Mouse (Mus musculus) heart, embryonic 12.5 days (tissue): ENCODE measurements around the gene Tbxa2r. TPM values are rescaled to one million over a fixed set of nuclear protein-coding genes. Genes with fewer than 3 reads are reported as not detected.

Source experiments
- ATAC-seq: fragments of 200-750 bp; cut with Nextera tagmentation; 2 replicates; pipeline ENCODE4 v1.8.0; 2017; ENCODE audit warnings: moderate TSS enrichment, moderate library complexity; ENCODE audit not compliant: insufficient number of reproducible peaks, low FRiP score
- H3K27ac ChIP-seq: fragments of 300-500 bp; sonication (generic); 2 replicates; pipeline ENCODE4 v1.5.1; 2016; ENCODE audit warnings: mild to moderate bottlenecking, moderate library complexity; ENCODE audit not compliant: poor library complexity, severe bottlenecking
- H3K27me3 ChIP-seq: fragments of 300-500 bp; sonication (generic); replicated peaks from 2 replicates; pipeline ENCODE4 v1.6.1; 2016; ENCODE audit warnings: mild to moderate bottlenecking, moderate library complexity
- H3K36me3 ChIP-seq: fragments of 300-500 bp; sonication (generic); 2 replicates; pipeline ENCODE4 v1.6.1; 2016; ENCODE audit warnings: mild to moderate bottlenecking, moderate library complexity
- H3K4me1 ChIP-seq: fragments of 300-500 bp; sonication (generic); replicated peaks from 2 replicates; pipeline ENCODE4 v1.6.1; 2016; ENCODE audit warnings: mild to moderate bottlenecking
- H3K4me2 ChIP-seq: fragments of 300-500 bp; sonication (generic); 2 replicates; pipeline ENCODE4 v1.6.1; 2016; ENCODE audit warnings: mild to moderate bottlenecking, moderate library complexity
- H3K4me3 ChIP-seq: fragments of 300-500 bp; sonication (generic); 2 replicates; pipeline ENCODE4 v1.5.1; 2016; ENCODE audit warnings: mild to moderate bottlenecking
- H3K9ac ChIP-seq: fragments of 300-500 bp; sonication (generic); 2 replicates; pipeline ENCODE4 v1.6.1; 2016; ENCODE audit warnings: mild to moderate bottlenecking, moderate library complexity
- H3K9me3 ChIP-seq: fragments of 300-500 bp; sonication (generic); replicated peaks from 2 replicates; pipeline ENCODE4 v1.6.1; 2016; ENCODE audit warnings: mild to moderate bottlenecking, moderate library complexity
- WGBS: fragments of 180-500 bp; shearing (Covaris S2); methylation state at CpG from one replicate; pipeline ENCODE4 v1.1.7; 2016; 5-methylcytosine and 5-hydroxymethylcytosine counted together
- polyA plus RNA-seq: library from polyadenylated mRNA; unstranded; fragments of >200 nt; fragmentation: Nextera tagmentation; extraction: Ambion mirVana; gene quantifications from 2 replicates; pipeline ENCODE4 v1.2.1, GENCODE M21; 2016

The Tbxa2r gene
- polyA plus RNA-seq, 1 experiment from 2014 or later = 13.4 TPM

DNA sequence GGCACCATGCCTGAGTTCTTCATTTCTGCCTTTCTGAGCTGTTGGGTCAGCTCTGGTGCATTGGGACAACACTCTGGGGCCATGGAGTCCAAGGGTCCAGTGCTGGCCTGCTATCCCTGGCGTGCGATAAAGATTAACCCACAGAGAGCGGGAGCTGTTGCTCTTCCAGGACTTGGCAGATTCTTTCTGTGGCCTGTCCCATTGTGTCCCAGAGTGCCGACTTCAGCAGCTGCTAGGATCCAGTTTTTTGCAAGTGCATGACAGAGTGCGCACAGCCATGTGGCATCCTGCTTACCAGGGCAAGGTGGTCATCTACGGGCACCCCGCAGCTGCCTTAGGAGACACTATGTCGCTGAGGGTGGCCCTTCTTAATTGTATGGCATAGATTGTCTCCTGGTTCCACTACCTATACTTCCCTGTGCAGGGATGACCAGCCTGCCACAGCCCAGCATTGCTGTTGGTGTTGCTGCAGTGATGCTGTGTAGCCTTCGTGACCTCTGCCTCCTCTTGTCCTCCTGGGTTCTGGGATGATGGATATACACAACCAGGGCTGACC, 28.1 kb upstream of the Tbxa2r start:
- Histone ChIP-seq H3K4me1 (peaks cover 84% of the 10 kb centered on the region), H3K27ac (peak overlapping the region; percentile 11; the same call in 1 of the 2 replicates), H3K36me3 (0 out of 2 replicates have a peak, but pooled peaks cover 2% of the 10 kb centered on the region), H3K4me3 (no peak overlapping the region), H3K27me3 (no peaks in the 10 kb centered on the region), H3K4me2 (no peak overlapping the region), H3K9ac (peak overlapping the region; percentile 37), H3K9me3 (no peaks in the 10 kb centered on the region)
- no peak for ATAC-seq
- WGBS = 77% methylated on average over 9 of the region's 9 CpGs

- Histone ChIP-seq H3K27ac (no peak overlapping the region), H3K27me3 (no peaks in the 10 kb centered on the region), H3K4me2 (no peak overlapping the region), H3K9me3 (no peaks in the 10 kb centered on the region), H3K36me3 (peaks cover 11% of the 10 kb centered on the region), H3K4me3 (no peak overlapping the region), H3K4me1 (peaks cover 77% of the 10 kb centered on the region), H3K9ac (peak overlapping the region; percentile 37; the same call in 1 of the 2 replicates)
- 81% methylated on average over 9 of the region's 9 CpGs for WGBS
- no peak for ATAC-seq
These were observed 27.2 kb upstream of the Tbxa2r start for GRCm38 (mm10) chr10:81301321-81301720.

DNA sequence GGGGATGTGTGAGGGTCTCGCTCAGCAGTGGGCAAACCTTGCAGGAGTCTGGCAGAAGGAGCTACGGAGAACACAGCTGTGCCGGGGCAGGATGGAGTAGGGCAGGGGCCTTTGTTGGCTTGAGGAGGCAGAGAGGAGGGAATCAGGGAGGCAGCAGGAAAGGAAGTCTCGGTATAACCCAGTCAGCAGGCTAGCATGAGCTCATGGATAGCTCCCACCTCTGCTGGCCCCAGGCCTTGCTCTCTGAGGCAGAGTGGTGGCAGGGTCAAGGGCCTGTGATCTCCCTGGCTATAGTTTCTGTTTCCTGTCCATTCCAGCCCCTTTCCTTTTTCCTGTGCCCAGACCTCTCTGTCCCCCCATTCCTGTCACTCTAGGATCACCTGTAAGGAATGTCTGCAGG, 26.2 kb upstream of the Tbxa2r start:
- Histone ChIP-seq H3K36me3 (peaks cover 21% of the 10 kb centered on the region), H3K27ac (peak overlapping the region; percentile 65), H3K4me2 (peak overlapping the region; percentile 41), H3K27me3 (no peaks in the 10 kb centered on the region), H3K4me1 (peaks cover 75% of the 10 kb centered on the region), H3K9me3 (no peaks in the 10 kb centered on the region), H3K9ac (peak overlapping the region; percentile 53), H3K4me3 (no peak overlapping the region)
- 0 out of 2 replicates have a peak, but pooled peaks have one; percentile 22 for ATAC-seq
- 60% methylated on average over 4 of the region's 4 CpGs for WGBS

DNA sequence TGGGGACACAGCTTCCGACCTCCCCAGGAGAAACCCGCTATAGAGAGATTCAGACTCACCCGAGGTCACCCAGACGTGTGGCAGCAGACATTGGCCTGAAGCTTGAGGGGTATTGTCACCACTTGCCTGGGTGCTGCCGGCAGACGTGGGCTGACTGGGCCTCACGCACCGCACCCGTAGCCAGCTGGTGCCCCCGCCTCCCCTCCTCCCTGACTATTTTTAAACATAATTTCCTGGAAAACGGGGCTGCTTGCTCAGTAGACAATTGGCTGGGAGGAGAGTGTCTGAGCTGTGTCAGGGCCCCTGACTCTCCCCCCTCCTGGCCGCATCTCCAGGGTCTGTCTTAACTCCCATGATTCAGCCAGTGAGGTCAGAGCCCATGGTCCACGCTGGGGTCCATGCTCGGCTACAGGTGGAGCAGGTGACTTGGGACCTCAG, 25.7 kb upstream of the Tbxa2r start:
- Histone ChIP-seq H3K9me3 (no peaks in the 10 kb centered on the region), H3K4me3 (no peak overlapping the region), H3K27me3 (no peaks in the 10 kb centered on the region), H3K36me3 (peaks cover 26% of the 10 kb centered on the region), H3K27ac (peak overlapping the region; percentile 65), H3K9ac (peak overlapping the region; percentile 53), H3K4me2 (peak overlapping the region; percentile 41), H3K4me1 (peaks cover 70% of the 10 kb centered on the region)
- WGBS = 19% methylated on average over 14 of the region's 14 CpGs
- peak; percentile 49 for ATAC-seq

GRCm38 (mm10) chr10:81303258-81303657, 25.3 kb upstream of the Tbxa2r start:
- H3K4me2 ChIP-seq = peak overlapping the region; percentile 41
- H3K27ac ChIP-seq = peak overlapping the region; percentile 65
- no peaks in the 10 kb centered on the region for H3K9me3 ChIP-seq
- WGBS = 49% methylated on average over 10 of the region's 10 CpGs
- no peak; the same call in 1 of the 2 replicates for ATAC-seq
- peak overlapping the region; percentile 53 for H3K9ac ChIP-seq
- no peak overlapping the region for H3K4me3 ChIP-seq
- no peaks in the 10 kb centered on the region for H3K27me3 ChIP-seq
- peaks cover 30% of the 10 kb centered on the region for H3K36me3 ChIP-seq
- H3K4me1 ChIP-seq = peaks cover 66% of the 10 kb centered on the region

DNA sequence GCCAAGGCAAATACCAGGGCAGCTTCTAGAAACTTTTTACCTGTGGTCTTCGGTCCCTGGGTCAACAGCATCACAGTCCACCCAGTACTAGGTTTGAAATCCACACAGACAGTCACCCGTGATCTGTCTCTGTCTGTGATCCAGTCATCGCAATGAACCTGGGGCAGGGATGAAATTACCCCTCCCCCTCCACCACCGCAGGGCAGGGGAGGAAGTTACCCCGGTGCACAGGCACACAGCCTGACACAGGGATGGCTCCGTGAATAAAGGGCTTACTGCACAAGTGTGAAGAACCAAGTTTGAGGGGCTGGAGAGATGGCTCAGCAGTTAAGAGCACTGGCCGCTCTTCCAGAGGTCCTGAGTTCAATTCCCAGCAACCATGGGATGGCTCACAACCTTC, 24.8 kb upstream of the Tbxa2r start:
- 0 out of 2 replicates have a peak overlapping the region, but pooled peaks have one; percentile 28 for H3K9ac ChIP-seq
- WGBS = 66% methylated on average over 7 of the region's 7 CpGs
- no peak overlapping the region for H3K27ac ChIP-seq
- H3K27me3 ChIP-seq = no peaks in the 10 kb centered on the region
- no peaks in the 10 kb centered on the region for H3K9me3 ChIP-seq
- H3K4me3 ChIP-seq = no peak overlapping the region
- peaks cover 61% of the 10 kb centered on the region for H3K4me1 ChIP-seq
- H3K36me3 ChIP-seq = peaks cover 36% of the 10 kb centered on the region
- no peak for ATAC-seq
- H3K4me2 ChIP-seq = no peak overlapping the region

GRCm38 (mm10) chr10:81304597-81305238, 23.8 kb upstream of the Tbxa2r start:
- H3K4me2 ChIP-seq = peak overlapping the region; percentile 32; the same call in 1 of the 2 replicates
- 24% methylated on average over 8 of the region's 9 CpGs for WGBS
- H3K9me3 ChIP-seq = no peaks in the 10 kb centered on the region
- H3K4me1 ChIP-seq = peaks cover 51% of the 10 kb centered on the region
- no peak for ATAC-seq
- H3K4me3 ChIP-seq = no peak overlapping the region
- 0 out of 2 replicates have a peak overlapping the region, but pooled peaks have one; percentile 24 for H3K9ac ChIP-seq
- no peaks in the 10 kb centered on the region for H3K27me3 ChIP-seq
- no peak overlapping the region for H3K27ac ChIP-seq
- peaks cover 45% of the 10 kb centered on the region for H3K36me3 ChIP-seq

DNA sequence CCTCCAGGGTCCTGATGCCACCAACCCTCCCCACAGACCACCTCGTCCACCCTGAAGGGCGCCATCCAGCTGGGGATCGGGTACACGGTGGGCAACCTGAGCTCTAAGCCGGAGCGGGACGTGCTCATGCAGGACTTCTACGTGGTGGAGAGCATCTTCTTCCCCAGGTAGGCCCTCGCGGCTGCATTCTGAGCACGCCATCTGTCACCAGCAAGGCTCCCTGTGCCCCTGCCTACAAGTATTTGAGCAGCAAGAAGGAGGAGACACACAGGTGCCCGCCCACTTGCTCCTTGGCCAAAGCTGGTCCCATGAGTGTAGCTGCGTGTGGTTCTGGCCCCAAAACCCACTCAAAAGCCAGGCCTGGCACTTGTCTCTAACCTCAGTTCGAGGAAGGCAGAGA, 22.9 kb upstream of the Tbxa2r start:
- H3K4me2 ChIP-seq = no peak overlapping the region
- WGBS = 90% methylated on average over 14 of the region's 14 CpGs
- no peak overlapping the region for H3K4me3 ChIP-seq
- H3K4me1 ChIP-seq = peaks cover 42% of the 10 kb centered on the region
- H3K27me3 ChIP-seq = no peaks in the 10 kb centered on the region
- H3K36me3 ChIP-seq = peaks cover 55% of the 10 kb centered on the region
- no peak overlapping the region for H3K9ac ChIP-seq
- ATAC-seq = no peak
- no peaks in the 10 kb centered on the region for H3K9me3 ChIP-seq
- H3K27ac ChIP-seq = no peak overlapping the region

DNA sequence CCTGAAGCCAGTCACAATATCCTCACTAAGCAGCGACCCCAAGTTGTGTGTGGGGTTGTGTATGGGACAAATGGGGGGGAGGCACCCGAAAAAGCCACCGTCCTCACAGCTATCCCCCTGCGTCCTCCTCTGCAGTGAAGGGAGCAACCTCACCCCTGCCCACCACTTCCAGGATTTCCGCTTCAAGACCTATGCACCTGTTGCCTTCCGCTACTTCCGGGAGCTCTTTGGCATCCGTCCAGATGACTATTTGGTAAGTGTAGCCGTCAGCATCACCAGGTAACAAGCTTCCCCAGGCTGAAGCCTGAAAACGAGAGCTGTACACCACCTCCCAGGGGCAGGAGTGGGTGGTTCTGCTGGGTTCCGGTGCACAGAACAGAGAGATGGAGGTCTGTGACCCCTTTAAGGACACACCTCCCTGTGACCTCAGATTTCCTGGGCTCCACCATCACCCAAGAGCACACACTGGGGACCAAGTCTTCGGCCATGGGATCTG, 22.3 kb upstream of the Tbxa2r start:
- Histone ChIP-seq H3K4me1 (peaks cover 36% of the 10 kb centered on the region), H3K27ac (no peak overlapping the region), H3K4me2 (no peak overlapping the region), H3K36me3 (peaks cover 60% of the 10 kb centered on the region), H3K9me3 (no peaks in the 10 kb centered on the region), H3K9ac (no peak overlapping the region), H3K4me3 (no peak overlapping the region), H3K27me3 (no peaks in the 10 kb centered on the region)
- ATAC-seq = no peak
- WGBS = 92% methylated on average over 12 of the region's 12 CpGs

GRCm38 (mm10) chr10:81306837-81307682, 21.5 kb upstream of the Tbxa2r start:
- Histone ChIP-seq H3K4me1 (peaks cover 29% of the 10 kb centered on the region), H3K36me3 (peaks cover 69% of the 10 kb centered on the region), H3K9me3 (no peaks in the 10 kb centered on the region), H3K27me3 (no peaks in the 10 kb centered on the region), H3K27ac (no peak overlapping the region), H3K9ac (no peak overlapping the region), H3K4me3 (no peak overlapping the region), H3K4me2 (no peak overlapping the region)
- ATAC-seq = no peak
- 91% methylated on average over 21 of the region's 21 CpGs for WGBS

- Histone ChIP-seq H3K9ac (no peak overlapping the region), H3K27ac (no peak overlapping the region), H3K4me3 (no peak overlapping the region), H3K9me3 (no peaks in the 10 kb centered on the region), H3K27me3 (no peaks in the 10 kb centered on the region), H3K4me2 (no peak overlapping the region), H3K36me3 (peaks cover 94% of the 10 kb centered on the region), H3K4me1 (peaks cover 7% of the 10 kb centered on the region)
- 88% methylated on average over 5 of the region's 5 CpGs for WGBS
- no peak for ATAC-seq
These were observed 19.0 kb upstream of the Tbxa2r start for GRCm38 (mm10) chr10:81309571-81309970.
